Mouse (Mus musculus): ENCODE results near the gene 4931428F04Rik. TPM values are rescaled to one million over a fixed set of nuclear protein-coding genes. Genes with fewer than 3 reads are reported as not detected.

The 4931428F04Rik gene
- total and polyA plus RNA-seq, 2 experiments from 2014 or later = 3.3 to 3.5 TPM

GRCm38 (mm10) chr8:105283074-105283473 is 6.6 kb downstream of the 4931428F04Rik start:
- no peaks in the 10 kb centered on the region for H3K9me3 ChIP-seq (replicated peaks; ENCODE audit: control insufficient read depth, low read length)
- 0 out of 2 replicates have a peak overlapping the region, but pooled peaks have one; percentile 17 for H3K4me2 ChIP-seq (ENCODE audit: low read depth, low read length)
- peaks cover 6% of the 10 kb centered on the region for H3K4me1 ChIP-seq (ENCODE audit: control insufficient read depth, insufficient read depth)
- H3K27ac ChIP-seq (ENCODE audit: low read depth) = no peak overlapping the region
- peaks cover 16% of the 10 kb centered on the region; the same call in 1 of the 2 replicates for H3K27me3 ChIP-seq (ENCODE audit: control insufficient read depth, insufficient read depth, low read length)
- H3K9ac ChIP-seq (replicated peaks; ENCODE audit: low read depth, low read length) = no peak overlapping the region
- TF ChIP-seq EP300 (IDR thresholded peaks at IDR 0.05; ENCODE audit: low read depth) (no peak), CTCF (IDR thresholded peaks at IDR 0.05; ENCODE audit: low read depth) (peak; percentile 76)
- ATAC-seq (ENCODE audit: insufficient read depth, low read depth) (peak; percentile 59; the same call in 1 of the 2 replicates), DNase-seq (ENCODE audit: low spot score) (no peak)
- WGBS = 25% methylated on average over 23 of the region's 23 CpGs
- no peaks in the 10 kb centered on the region for H3K36me3 ChIP-seq (replicated peaks; ENCODE audit: control insufficient read depth, insufficient read depth, low read length)
- no peak overlapping the region for H3K4me3 ChIP-seq (ENCODE audit: low read depth, low read length)

- Histone ChIP-seq H3K4me3 (ENCODE audit: low read depth, low read length) (no peak overlapping the region), H3K27ac (ENCODE audit: low read depth) (no peak overlapping the region), H3K9ac (replicated peaks; ENCODE audit: low read depth, low read length) (no peak overlapping the region), H3K4me2 (ENCODE audit: low read depth, low read length) (no peak overlapping the region), H3K4me1 (ENCODE audit: control insufficient read depth, insufficient read depth) (peaks cover 6% of the 10 kb centered on the region), H3K27me3 (ENCODE audit: control insufficient read depth, insufficient read depth, low read length) (peaks cover 25% of the 10 kb centered on the region; the same call in 1 of the 2 replicates), H3K9me3 (replicated peaks; ENCODE audit: control insufficient read depth, low read length) (no peaks in the 10 kb centered on the region), H3K36me3 (replicated peaks; ENCODE audit: control insufficient read depth, insufficient read depth, low read length) (no peaks in the 10 kb centered on the region)
- WGBS = 63% methylated on average over 4 of the region's 4 CpGs
- TF ChIP-seq CTCF (IDR thresholded peaks at IDR 0.05; ENCODE audit: low read depth) (no peak), EP300 (IDR thresholded peaks at IDR 0.05; ENCODE audit: low read depth) (no peak)
- ATAC-seq (ENCODE audit: insufficient read depth, low read depth) (no peak), DNase-seq (ENCODE audit: low spot score) (no peak)
These were observed 7.4 kb downstream of the 4931428F04Rik start for GRCm38 (mm10) chr8:105282239-105282638.

- H3K9me3 ChIP-seq (replicated peaks; ENCODE audit: control insufficient read depth, low read length) = no peaks in the 10 kb centered on the region
- H3K36me3 ChIP-seq (replicated peaks; ENCODE audit: control insufficient read depth, insufficient read depth, low read length) = no peaks in the 10 kb centered on the region
- no peak overlapping the region for H3K27ac ChIP-seq (ENCODE audit: low read depth)
- H3K4me3 ChIP-seq (ENCODE audit: low read depth, low read length) = no peak overlapping the region
- ATAC-seq (ENCODE audit: insufficient read depth, low read depth) (no peak), DNase-seq (ENCODE audit: low spot score) (no peak)
- 84% methylated on average over 12 of the region's 12 CpGs for WGBS
- peaks cover 26% of the 10 kb centered on the region; the same call in 1 of the 2 replicates for H3K27me3 ChIP-seq (ENCODE audit: control insufficient read depth, insufficient read depth, low read length)
- peaks cover 7% of the 10 kb centered on the region for H3K4me1 ChIP-seq (ENCODE audit: control insufficient read depth, insufficient read depth)
- no peak for TF ChIP-seq CTCF (IDR thresholded peaks at IDR 0.05; ENCODE audit: low read depth)
- TF ChIP-seq EP300 (IDR thresholded peaks at IDR 0.05; ENCODE audit: low read depth) = no peak
- H3K9ac ChIP-seq (replicated peaks; ENCODE audit: low read depth, low read length) = no peak overlapping the region
- H3K4me2 ChIP-seq (ENCODE audit: low read depth, low read length) = no peak overlapping the region
These were observed 7.8 kb downstream of the 4931428F04Rik start for GRCm38 (mm10) chr8:105281821-105282220.

GRCm38 (mm10) chr8:105280567-105280966 is 9.1 kb downstream of the 4931428F04Rik start:
- H3K9me3 ChIP-seq (replicated peaks; ENCODE audit: control insufficient read depth, low read length) = no peaks in the 10 kb centered on the region
- no peak overlapping the region for H3K9ac ChIP-seq (replicated peaks; ENCODE audit: low read depth, low read length)
- H3K4me1 ChIP-seq (ENCODE audit: control insufficient read depth, insufficient read depth) = peaks cover 20% of the 10 kb centered on the region
- peaks cover 27% of the 10 kb centered on the region; the same call in 1 of the 2 replicates for H3K27me3 ChIP-seq (ENCODE audit: control insufficient read depth, insufficient read depth, low read length)
- H3K4me3 ChIP-seq (ENCODE audit: low read depth, low read length) = no peak overlapping the region
- no peaks in the 10 kb centered on the region for H3K36me3 ChIP-seq (replicated peaks; ENCODE audit: control insufficient read depth, insufficient read depth, low read length)
- H3K27ac ChIP-seq (ENCODE audit: low read depth) = no peak overlapping the region
- DNase-seq (ENCODE audit: low spot score) (no peak), ATAC-seq (ENCODE audit: insufficient read depth, low read depth) (no peak)
- no peak for TF ChIP-seq CTCF (IDR thresholded peaks at IDR 0.05; ENCODE audit: low read depth)
- no peak for TF ChIP-seq EP300 (IDR thresholded peaks at IDR 0.05; ENCODE audit: low read depth)
- WGBS = 72% methylated on average over 3 of the region's 3 CpGs
- no peak overlapping the region for H3K4me2 ChIP-seq (ENCODE audit: low read depth, low read length)

GRCm38 (mm10) chr8:105278911-105279334 is 10.7 kb downstream of the 4931428F04Rik start:
- no peak overlapping the region for H3K27ac ChIP-seq (ENCODE audit: low read depth)
- H3K36me3 ChIP-seq (replicated peaks; ENCODE audit: control insufficient read depth, insufficient read depth, low read length) = no peaks in the 10 kb centered on the region
- TF ChIP-seq CTCF (IDR thresholded peaks at IDR 0.05; ENCODE audit: low read depth) = peak; percentile 45
- TF ChIP-seq EP300 (IDR thresholded peaks at IDR 0.05; ENCODE audit: low read depth) = no peak
- H3K4me1 ChIP-seq (ENCODE audit: control insufficient read depth, insufficient read depth) = peaks cover 21% of the 10 kb centered on the region
- DNase-seq (ENCODE audit: low spot score) (peak; percentile 82), ATAC-seq (ENCODE audit: insufficient read depth, low read depth) (peak; percentile 85)
- peaks cover 43% of the 10 kb centered on the region; the same call in 1 of the 2 replicates for H3K27me3 ChIP-seq (ENCODE audit: control insufficient read depth, insufficient read depth, low read length)
- 1% methylated on average over 28 of the region's 28 CpGs for WGBS
- H3K9me3 ChIP-seq (replicated peaks; ENCODE audit: control insufficient read depth, low read length) = no peaks in the 10 kb centered on the region
- H3K4me2 ChIP-seq (ENCODE audit: low read depth, low read length) = peak overlapping the region; percentile 55
- H3K4me3 ChIP-seq (ENCODE audit: low read depth, low read length) = peak overlapping the region; percentile 35
- H3K9ac ChIP-seq (replicated peaks; ENCODE audit: low read depth, low read length) = no peak overlapping the region

Data from heart, postnatal 0 days (tissue).